Mouse (Mus musculus) cerebellum, postnatal 36 days (tissue): ENCODE results near the gene Nhlrc2.
A peak's percentile ranks its signal among the peaks of the same experiment; 100 is the strongest.

Experiments
- DNase-seq, 2 experiments: peaks; one replicate each; pipeline ENCODE4 v3.0.0; 2021 to 2022; ENCODE audit warnings: mixed read lengths in 2 of 2

The Nhlrc2 gene

DNA sequence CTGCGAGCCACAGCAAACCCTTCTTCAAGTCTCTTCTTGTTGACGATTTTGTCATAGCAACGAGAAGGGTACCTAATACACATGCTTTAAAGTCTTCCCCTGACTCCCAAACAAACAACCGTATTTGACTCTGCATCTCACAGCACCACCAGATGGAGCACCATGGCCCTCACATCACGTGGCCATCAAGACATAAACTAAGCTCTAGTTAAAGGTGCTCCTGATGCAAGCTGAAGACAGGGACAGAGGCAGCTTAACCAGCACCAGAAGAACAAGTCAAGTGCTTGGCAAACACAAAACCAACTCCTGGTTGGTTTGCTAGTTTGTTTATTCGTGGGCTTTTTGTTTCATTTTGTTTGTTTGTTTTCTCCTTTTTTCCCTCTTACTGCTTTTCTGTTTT is 17.3 kb downstream of the Nhlrc2 start:
- peak in 1 of 2 experiments; percentile 18 for DNase-seq

- DNase-seq: peak in 1 of 2 experiments; percentile 27
Observed at GRCm38 (mm10) chr19:56566041-56566440, 18.0 kb downstream of the Nhlrc2 start.

DNA sequence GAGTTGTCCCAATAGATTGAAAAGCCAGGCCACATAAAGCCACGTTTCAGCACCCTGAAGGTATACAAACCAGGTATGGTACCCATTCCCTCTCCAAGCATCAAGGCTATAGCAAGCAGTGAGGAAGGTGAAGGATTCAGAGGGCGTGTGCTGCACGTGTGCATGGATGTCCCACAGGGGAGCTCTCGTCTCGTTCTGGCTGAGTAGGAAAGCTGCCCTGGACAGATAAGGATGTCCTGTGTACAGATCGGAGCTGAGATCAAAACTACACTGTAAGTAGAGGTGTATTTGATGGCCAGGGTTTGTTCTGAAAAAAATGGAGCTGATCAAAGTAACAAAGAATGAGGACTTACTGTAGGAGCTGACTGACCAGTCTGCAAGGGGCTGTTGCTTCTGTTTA is 18.9 kb downstream of the Nhlrc2 start:
- DNase-seq: no peak

DNA sequence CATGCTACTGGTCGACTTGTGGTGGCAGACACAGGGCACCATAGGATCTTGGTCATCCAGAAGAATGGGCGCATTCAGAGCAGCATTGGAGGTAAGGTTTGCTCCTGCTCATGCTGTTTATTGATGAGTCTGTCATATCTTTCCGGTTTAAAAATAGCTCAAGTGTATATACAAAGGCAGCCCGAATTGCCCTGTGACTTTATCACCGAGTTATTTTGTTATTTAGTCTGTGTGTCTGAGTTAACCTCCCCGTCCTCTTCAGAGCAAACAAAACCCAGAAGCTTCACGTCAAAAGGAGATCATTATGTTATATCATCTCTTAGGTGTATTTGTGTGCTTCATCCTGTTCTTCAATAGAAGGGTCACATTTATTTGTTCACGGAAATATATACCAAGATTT is 22.7 kb downstream of the Nhlrc2 start:
- DNase-seq: no peak

DNA sequence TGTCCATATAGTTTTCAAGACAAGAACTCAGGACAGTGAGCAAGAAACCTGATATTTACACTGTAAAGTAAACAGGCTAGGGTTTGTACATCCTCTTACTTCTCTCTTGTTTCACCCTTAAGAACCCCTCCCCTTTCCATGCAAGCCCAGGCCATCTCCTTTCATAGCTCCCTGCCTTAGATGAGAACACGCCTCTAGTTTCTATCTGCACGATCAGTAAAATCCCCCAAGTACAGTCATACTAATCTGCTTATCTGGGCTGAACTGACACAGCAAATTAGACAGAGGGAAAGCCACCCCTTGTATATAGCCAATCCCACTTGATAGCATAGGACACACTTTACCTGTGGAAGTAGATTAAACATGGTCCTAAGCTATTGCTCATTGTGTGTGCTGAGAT is 23.2 kb downstream of the Nhlrc2 start:
- DNase-seq: no peak

GRCm38 (mm10) chr19:56571913-56572312 is 23.9 kb downstream of the Nhlrc2 start:
- DNase-seq: no peak

DNA sequence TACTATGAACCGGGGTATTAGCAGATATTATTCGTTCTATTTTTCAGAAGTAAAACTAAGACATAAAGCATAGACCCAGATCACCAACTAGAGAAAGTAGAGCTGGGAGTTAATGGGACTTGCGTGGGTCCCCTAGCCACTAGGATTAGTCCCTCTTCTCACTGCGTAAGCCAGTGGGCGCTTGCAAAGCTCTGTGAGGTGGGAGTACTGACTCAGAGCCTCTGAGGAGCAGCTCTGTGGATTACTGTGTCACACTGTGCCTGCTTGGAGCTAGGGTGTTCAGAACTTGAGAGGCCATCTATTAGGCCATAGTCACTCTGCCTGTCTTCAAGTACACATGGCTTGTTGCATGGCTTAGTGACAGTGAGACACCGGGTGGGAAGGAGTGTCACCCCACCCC is 25.1 kb downstream of the Nhlrc2 start:
- no peak for DNase-seq

DNA sequence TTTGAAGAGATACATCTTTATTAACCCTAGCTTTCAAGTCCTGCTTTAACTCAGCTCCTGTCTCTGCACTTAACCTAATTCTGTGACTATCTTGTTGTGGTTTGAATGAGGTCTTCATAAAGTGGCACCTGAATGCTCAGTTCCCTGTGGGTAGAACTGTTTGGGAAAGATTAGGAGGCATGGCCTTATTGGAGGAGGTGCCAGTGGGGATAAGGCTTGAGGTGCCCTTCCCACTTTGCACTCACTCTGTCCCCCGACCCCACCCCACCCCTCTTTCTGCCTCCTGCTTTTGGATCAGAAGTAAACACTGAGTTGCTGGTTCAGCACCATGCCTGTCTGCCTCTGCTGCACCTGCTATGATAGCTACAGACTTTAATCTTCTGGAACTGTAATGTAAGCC is 29.7 kb downstream of the Nhlrc2 start:
- no peak for DNase-seq

GRCm38 (mm10) chr19:56581981-56582380 is 33.9 kb downstream of the Nhlrc2 start:
- no peak for DNase-seq

GRCm38 (mm10) chr19:56583785-56584184 is 35.7 kb downstream of the Nhlrc2 start:
- no peak for DNase-seq

GRCm38 (mm10) chr19:56584288-56584687 is 36.2 kb downstream of the Nhlrc2 start:
- no peak for DNase-seq

DNA sequence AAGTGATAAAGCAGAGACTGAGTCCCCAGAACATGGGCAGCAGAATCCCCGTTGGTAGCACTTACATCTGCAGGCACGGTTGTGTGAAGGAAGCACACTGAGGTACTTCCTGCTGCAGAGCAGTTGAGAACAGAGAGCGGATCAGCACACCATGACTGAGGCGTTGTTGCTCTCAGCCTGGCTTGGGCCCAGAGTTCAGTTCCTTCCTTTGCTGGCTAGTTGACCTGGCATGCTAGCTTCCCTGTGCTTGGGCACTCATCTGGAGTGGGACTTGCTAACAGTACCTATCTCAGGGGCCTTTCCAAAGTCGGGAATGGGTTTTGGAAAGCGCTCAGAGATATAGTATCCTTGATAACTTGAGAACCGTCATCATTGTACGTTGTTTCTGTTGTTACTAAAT is 38.3 kb downstream of the Nhlrc2 start:
- DNase-seq: no peak

DNA sequence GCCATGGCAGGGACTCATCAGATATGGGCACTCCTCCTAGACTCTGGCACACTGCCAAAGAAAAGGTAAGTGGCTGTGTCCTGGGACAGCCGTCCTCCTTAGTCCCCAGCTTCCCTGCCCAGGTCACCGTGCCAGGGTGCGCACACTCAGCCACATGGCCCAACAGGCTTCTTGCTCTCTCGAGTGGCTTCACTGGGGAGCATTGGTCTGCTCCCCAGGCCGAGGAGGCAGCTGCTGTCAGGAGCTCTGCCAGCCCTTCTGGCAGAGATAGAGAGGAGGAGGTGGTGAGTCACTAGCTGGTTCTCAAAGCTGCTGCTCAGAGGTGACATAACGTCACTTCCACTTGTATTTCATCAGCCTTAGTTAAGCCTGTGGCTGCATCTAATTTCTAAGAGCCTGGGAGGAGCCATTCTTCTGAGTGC is 40.2 kb downstream of the Nhlrc2 start:
- peak; percentile 49 to 62 for DNase-seq

DNA sequence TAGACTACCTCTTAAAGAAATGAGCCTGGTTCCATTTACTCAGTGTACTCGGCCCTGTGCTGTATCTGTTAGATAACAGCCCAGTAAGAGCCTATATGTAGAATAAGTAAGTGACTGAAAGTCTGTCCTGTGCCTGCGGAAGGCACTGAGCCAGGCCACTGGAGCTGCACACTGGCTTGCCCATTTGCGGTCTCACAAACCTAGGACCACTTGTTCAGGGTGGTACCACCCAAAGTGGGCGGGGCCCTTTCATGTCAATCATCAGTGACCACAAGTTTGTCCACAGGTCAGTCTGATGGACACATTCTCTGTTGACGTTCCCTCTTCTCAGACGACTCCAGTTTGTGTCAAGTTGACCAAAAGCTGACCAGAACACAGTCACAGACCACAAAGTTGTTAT is 40.9 kb downstream of the Nhlrc2 start:
- DNase-seq: no peak

DNA sequence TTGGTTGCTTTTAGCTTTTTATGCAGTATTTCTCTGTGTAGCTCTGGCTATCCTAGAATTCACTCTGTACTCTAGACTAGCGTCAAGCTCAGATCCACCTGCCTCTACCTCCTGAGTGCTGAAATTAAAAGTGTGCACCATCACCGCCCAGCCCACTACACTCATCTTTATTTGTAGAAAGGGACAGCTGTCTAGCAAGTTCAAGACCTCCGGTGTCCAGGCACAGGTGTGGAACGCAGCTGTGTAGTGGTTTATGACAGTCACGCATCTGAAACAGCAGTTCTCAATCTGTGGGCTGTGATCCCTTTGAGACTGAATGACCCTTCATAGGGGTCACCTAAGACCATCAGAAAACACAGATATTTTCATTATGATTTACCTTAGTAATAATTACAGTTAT is 41.4 kb downstream of the Nhlrc2 start:
- DNase-seq: no peak

DNA sequence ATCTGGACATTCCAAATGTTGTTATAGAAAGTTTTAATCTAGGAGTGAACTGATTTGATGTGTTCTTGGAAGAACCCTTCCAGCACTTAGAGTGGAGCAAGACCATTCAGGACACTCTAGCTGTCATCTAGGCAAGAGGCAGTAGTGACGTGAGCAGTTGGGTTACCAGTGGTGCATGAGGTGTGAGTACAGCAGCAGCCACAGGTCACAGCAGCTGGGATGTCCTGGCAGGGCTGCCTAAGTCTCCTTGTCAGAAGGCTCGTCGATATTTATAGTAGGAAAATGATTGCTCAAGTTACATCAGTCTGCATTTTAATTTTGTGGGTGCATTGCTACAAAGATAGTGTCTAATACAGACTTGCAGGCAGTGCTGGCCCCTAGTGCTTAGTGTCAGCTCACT is 42.2 kb downstream of the Nhlrc2 start:
- DNase-seq: no peak

DNA sequence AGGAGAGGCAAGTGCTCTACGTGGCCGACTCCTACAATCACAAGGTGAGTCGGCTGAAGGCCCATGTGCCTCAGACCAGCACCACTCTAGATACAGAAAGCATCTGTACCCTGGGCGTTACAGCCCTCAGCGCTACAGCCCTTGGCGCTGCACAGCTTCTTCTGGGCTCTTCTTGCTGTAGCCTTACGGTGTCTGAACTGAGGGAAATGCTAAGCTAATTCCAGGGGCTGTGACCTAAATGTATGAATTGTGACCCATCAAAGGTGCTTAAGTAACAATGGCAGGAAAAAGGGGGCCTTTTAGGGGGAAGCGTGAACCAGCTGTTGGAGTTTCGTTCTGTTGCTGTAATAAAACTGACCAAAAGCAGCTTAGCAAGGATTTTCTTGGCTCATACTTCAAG is 44.4 kb downstream of the Nhlrc2 start:
- no peak for DNase-seq

DNA sequence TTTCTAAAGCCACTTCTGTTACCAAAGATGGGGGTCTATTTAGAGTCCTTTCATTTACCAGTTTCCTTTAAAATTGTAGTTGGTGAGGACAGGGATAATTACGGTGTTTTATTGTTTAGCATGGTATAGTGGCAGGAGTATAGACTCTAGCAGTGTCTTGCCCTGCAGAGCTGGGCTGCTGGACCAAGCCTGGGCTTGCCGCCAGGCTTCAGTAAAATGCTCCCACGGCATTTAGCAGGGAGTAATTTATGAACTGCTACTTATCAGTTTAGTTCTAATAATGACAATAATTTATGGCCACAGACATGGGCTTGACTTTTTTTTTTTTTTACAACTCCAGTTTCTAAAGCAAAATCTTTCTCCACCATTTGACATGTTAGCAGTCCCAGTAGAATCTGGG is 51.9 kb downstream of the Nhlrc2 start:
- no peak for DNase-seq

DNA sequence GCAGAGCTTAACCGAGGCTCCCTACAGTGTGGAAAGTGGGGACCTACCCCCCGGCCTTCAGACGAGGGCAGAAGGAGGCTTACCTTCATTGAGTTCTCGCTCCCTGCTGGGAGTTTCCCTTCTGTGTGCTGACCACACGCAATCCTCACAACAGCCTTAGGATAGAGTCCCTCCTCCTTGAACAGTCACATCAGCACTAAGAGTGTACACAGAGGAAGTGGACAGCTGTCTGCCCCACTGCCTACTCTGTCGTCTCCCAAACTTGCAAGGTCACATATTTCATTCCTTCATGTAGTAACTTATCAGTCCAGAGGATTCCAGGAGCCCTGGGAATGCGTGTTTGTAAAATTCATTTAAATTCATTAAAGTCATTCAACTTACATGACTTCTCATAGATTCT is 52.7 kb downstream of the Nhlrc2 start:
- no peak for DNase-seq

DNA sequence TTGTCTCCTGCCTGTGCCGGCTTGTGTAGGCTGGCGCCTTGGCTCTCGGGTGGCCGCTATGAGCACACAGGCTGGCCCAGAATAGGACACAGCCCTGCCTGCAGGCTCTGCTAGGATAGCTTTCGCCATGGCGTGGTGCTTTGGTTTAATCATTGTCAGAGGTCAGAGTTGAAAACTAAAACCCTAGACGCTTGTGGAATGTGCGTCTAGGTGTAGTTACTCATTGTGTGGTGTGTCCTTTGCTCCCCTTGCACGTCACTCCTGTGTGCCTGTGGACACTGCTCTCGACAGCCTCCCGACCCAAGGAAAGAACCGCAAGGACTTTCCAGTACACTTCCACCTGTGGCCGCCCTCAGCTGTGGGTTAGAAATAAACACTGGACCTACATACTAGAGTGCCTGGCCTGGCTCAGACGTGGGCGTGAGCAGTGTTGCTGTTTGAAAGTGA is 53.9 kb downstream of the Nhlrc2 start:
- no peak for DNase-seq

- no peak for DNase-seq
Observed at GRCm38 (mm10) chr19:56608946-56609345, 60.9 kb downstream of the Nhlrc2 start.

- no peak for DNase-seq
Observed at GRCm38 (mm10) chr19:56614131-56614530, 66.1 kb downstream of the Nhlrc2 start.

- DNase-seq: no peak
Observed at GRCm38 (mm10) chr19:56618845-56619244, 70.8 kb downstream of the Nhlrc2 start.

GRCm38 (mm10) chr19:56619546-56619945 is 71.5 kb downstream of the Nhlrc2 start:
- no peak for DNase-seq

DNA sequence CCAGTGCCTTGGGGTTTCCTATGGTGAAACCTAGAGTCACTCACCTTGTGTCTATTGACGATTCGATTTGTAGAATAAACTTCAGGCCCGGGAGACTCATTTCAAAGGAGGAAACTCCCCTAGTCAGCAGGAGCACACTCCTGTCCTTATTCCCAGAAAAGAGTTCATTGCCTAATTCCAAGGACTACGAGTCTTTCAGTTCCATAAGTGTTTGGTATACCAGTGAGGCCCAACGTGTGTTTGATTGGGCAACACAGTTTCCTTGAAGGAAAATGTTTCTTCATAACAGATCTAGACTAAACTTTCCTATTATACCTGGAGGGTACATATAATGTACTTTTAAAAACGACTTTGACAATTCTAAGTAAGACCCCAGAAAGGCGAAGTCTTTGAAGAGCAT is 73.8 kb downstream of the Nhlrc2 start:
- DNase-seq: no peak

DNA sequence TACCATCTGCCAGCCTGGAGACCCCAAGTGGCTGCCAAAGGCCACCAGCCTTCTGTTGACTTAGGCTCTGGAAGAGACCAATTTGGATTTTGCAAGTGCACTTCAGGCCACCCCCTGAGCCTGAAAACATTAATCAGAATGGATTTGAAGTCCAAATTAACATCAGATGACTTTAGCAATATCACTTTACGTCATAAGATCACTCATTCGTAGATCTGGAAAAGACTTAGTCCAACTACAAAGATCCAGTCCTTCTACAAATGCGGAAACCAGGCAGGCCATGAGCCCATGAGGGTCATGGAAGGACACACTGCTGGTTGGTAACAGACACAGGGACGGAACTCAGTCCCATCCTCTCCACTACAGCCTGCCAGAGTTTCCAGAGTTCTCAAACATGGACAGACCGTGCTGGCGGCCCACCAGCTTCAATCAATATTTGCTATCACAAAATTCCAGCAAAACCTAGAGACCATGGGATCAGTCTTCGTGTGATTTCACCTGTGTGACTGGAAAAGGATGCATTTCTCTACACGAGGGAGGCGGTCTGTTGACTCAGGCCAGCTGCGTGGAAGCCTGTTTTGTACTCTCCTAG is 79.9 kb downstream of the Nhlrc2 start:
- no peak for DNase-seq
